Comparison of ENCODE assay signal across 16 mouse cellular contexts in the genomic region with DNA sequence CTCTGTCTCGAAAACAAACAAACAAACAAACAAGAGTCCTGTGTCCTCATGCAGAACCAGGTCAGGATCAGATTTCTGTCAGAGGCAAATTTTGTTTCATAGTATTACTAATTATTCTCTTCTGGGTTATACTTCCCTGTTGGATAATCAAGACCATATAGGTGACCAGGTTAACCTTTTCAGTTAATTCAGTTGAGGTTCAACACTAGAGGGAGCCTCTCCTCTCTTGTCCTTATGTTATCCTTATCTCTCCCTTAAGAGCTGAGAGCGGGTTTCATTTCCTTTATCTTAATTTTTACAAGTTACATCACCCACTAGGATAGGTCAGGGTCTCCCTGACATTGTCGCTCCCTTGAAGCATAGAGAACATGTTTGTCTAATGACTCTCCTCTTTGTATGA.
"Had no signal": no experiment of that assay in that cellular context is flagged by ENCODE, and none has a peak within 500 bp of the region (broad histone marks: within the 10 kb centered on the region; RNA-seq: fewer than 3 reads in every experiment).

No protein-coding gene starts in this region.

- DNase-seq: kidney, adult 2 months; kidney, postnatal 14 days; liver; liver, embryonic 13.5 days; liver, postnatal 0 days; lung, postnatal 14 days; right cerebral cortex, adult 18-20 months; right cerebral cortex, postnatal 25 days had no signal

- H3K27me3 ChIP-seq: kidney, embryonic 15.5 days; limb, embryonic 12.5 days; liver, embryonic 13.5 days; lung, embryonic 15.5 days; megakaryocyte, embryonic 14.5 days; neural tube, embryonic 15.5 days had no signal

- H3K9ac ChIP-seq: kidney, embryonic 15.5 days; limb, embryonic 12.5 days; liver, embryonic 13.5 days; liver, postnatal 0 days; lung, embryonic 15.5 days; neural tube, embryonic 15.5 days had no signal

- H3K4me3 ChIP-seq: kidney, embryonic 15.5 days; limb, embryonic 12.5 days; liver, embryonic 13.5 days; lung, embryonic 15.5 days; megakaryocyte, embryonic 14.5 days; neural tube, embryonic 15.5 days had no signal

- H3K4me2 ChIP-seq: kidney, embryonic 15.5 days; limb, embryonic 12.5 days; liver, embryonic 13.5 days; lung, embryonic 15.5 days; midbrain, embryonic 11.5 days; neural tube, embryonic 15.5 days had no signal

- H3K4me1 ChIP-seq: kidney, embryonic 15.5 days; limb, embryonic 12.5 days; liver, embryonic 13.5 days; lung, embryonic 15.5 days; megakaryocyte, embryonic 14.5 days; neural tube, embryonic 15.5 days had no signal

- H3K36me3 ChIP-seq: kidney, embryonic 15.5 days; limb, embryonic 12.5 days; liver, embryonic 13.5 days; lung, embryonic 15.5 days; neural tube, embryonic 15.5 days had no signal

- H3K9me3 ChIP-seq: kidney, embryonic 15.5 days; limb, embryonic 12.5 days; liver, embryonic 13.5 days; lung, embryonic 15.5 days; neural tube, embryonic 15.5 days had no signal

- H3K27ac ChIP-seq: kidney, embryonic 15.5 days; limb, embryonic 12.5 days; liver, embryonic 13.5 days; lung, embryonic 15.5 days; macrophage; neural tube, embryonic 15.5 days had no signal

- ATAC-seq: liver, postnatal 0 days; midbrain, embryonic 16.5 days had no signal
